Mouse (Mus musculus) limb, embryonic 12.5 days (tissue): Measurements from ENCODE around the gene Acadsb. TPM values are rescaled to one million over a fixed set of nuclear protein-coding genes. Genes with fewer than 3 reads are reported as not detected.

Experiments used
- ATAC-seq: fragments of 200-750 bp; cut with Nextera tagmentation; 2 replicates; pipeline ENCODE4 v1.8.0; 2017; ENCODE audit warnings: low read depth, moderate TSS enrichment; ENCODE audit not compliant: insufficient number of reproducible peaks, insufficient read depth, low FRiP score, low TSS enrichment
- H3K27ac ChIP-seq: fragments of 300-500 bp; sonication (generic); 2 replicates; pipeline ENCODE4 v1.5.1; 2016; ENCODE audit warnings: mild to moderate bottlenecking, moderate library complexity
- H3K27me3 ChIP-seq: fragments of 300-500 bp; sonication (generic); 2 replicates; pipeline ENCODE4 v1.6.1; 2016; ENCODE audit warnings: mild to moderate bottlenecking, moderate library complexity
- H3K36me3 ChIP-seq: fragments of 300-500 bp; sonication (generic); 2 replicates; pipeline ENCODE4 v1.6.1; 2016; ENCODE audit warnings: mild to moderate bottlenecking, moderate library complexity
- H3K4me1 ChIP-seq: fragments of 300-500 bp; sonication (generic); replicated peaks from 2 replicates; pipeline ENCODE4 v1.6.1; 2016
- H3K4me2 ChIP-seq: fragments of 300-500 bp; sonication (generic); 2 replicates; pipeline ENCODE4 v1.6.1; 2016; ENCODE audit warnings: mild to moderate bottlenecking, moderate library complexity
- H3K4me3 ChIP-seq: fragments of 300-500 bp; sonication (generic); replicated peaks from 2 replicates; pipeline ENCODE4 v1.5.1; 2016; ENCODE audit warnings: mild to moderate bottlenecking
- H3K9ac ChIP-seq: fragments of 300-500 bp; sonication (generic); replicated peaks from 2 replicates; pipeline ENCODE4 v1.6.1; 2016; ENCODE audit warnings: mild to moderate bottlenecking, moderate library complexity
- H3K9me3 ChIP-seq: fragments of 300-500 bp; sonication (generic); 2 replicates; pipeline ENCODE4 v1.6.1; 2016; ENCODE audit warnings: mild to moderate bottlenecking, moderate library complexity
- WGBS: fragments of 180-500 bp; shearing (Covaris S2); methylation state at CpG from one replicate; pipeline ENCODE4 v1.1.7; 2016; 5-methylcytosine and 5-hydroxymethylcytosine counted together
- polyA plus RNA-seq: library from polyadenylated mRNA; unstranded; fragments of >200 nt; fragmentation: Nextera tagmentation; extraction: Ambion mirVana; gene quantifications from 2 replicates; pipeline ENCODE4 v1.2.1, GENCODE M21; 2016

Gene Acadsb
- polyA plus RNA-seq, 1 experiment from 2014 or later: 83.0 TPM

DNA sequence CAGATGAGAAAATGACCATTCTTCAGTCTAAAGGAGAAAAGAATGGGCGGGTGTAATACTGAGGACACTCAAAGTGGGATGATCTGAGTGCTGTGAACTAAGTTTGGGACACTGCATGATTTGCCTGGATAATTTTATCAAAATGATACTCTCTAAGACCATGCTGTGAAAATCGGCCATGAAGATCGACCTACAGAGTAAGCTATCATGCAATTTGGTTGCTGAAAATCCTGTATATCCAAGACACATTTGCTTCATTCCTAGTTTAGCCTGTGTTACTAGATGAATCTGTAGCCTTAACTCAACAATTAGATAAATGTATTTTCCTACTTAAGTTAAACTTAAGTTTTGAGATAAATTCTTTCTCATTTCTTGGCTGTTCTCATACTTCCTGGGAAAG, 56.9 kb downstream of the Acadsb start:
- Histone ChIP-seq H3K4me2 (no peak overlapping the region), H3K36me3 (no peaks in the 10 kb centered on the region), H3K27ac (no peak overlapping the region), H3K27me3 (no peaks in the 10 kb centered on the region), H3K9me3 (peaks cover 5% of the 10 kb centered on the region), H3K4me3 (no peak overlapping the region), H3K4me1 (no peaks in the 10 kb centered on the region), H3K9ac (no peak overlapping the region)
- no peak for ATAC-seq
- WGBS: 79% methylated on average over 3 of the region's 3 CpGs

DNA sequence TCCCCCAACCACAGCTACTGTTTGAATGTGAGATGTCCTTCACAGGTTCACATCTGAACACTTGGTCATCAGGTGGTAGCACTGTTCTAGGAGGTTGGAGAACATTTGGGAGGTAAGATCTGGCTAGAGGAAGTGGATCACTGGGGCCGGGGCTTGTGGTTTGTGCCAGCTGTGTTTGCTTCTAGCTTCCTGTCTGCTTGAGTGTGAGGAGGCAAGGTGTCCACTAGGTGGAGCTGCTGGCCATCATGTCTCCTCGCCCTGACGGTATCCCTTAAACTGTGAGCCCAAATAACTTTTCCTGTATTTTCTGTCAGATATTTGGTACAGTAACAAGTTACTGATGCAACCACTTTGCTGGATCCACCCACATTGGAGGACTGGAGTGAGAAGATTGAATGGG, 59.1 kb downstream of the Acadsb start:
- no peaks in the 10 kb centered on the region for H3K36me3 ChIP-seq
- H3K27me3 ChIP-seq: no peaks in the 10 kb centered on the region
- H3K9ac ChIP-seq: no peak overlapping the region
- no peaks in the 10 kb centered on the region for H3K4me1 ChIP-seq
- no peak overlapping the region for H3K4me2 ChIP-seq
- 73% methylated on average over 3 of the region's 3 CpGs for WGBS
- no peak overlapping the region for H3K27ac ChIP-seq
- H3K4me3 ChIP-seq: no peak overlapping the region
- peaks cover 5% of the 10 kb centered on the region for H3K9me3 ChIP-seq
- no peak for ATAC-seq

DNA sequence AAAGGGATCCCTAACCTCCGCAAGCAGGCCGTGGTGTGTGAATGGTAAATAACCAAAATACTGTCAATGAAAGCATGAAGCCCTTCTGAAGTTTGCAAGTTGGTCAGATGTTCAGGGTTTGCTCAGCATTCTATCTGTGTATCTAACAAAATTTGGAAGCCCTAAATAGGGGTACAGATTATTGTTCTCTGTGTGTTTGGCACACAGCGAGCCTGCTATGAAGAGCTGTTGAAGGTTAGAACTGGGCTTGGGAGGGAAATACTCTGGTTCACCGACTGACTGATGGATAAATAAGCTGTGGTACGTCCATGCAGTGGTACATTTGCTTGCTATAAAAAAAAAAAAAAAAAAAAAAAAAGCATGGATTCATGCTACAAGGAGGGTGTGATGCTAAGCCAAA, 61.1 kb downstream of the Acadsb start:
- H3K4me1 ChIP-seq: no peaks in the 10 kb centered on the region
- 87% methylated on average over 5 of the region's 5 CpGs for WGBS
- ATAC-seq: no peak

DNA sequence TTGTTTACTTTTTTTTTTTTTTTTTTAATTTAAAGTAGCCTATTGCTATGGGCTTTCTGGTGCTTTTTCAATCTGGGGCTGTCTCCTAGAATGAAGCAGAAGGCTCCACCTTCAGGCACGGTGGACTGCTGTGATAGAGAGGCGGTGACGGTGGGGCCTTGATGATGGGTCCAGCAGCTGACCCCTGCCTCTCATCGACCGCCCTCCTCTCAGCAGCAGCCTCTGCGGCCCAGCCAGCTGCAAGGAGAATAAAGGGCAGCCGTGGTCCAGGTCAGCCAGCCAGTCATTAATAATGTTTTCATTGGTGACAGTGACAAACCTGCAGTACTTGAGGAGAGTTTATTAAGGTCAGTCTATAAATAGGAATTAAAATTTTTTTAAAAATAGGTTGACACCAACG, 66.7 kb downstream of the Acadsb start:
- WGBS: 21% methylated on average over 8 of the region's 8 CpGs
- H3K9me3 ChIP-seq: no peaks in the 10 kb centered on the region
- ATAC-seq: no peak
- H3K4me3 ChIP-seq: no peak overlapping the region
- no peak overlapping the region for H3K9ac ChIP-seq
- no peak overlapping the region for H3K4me2 ChIP-seq
- no peak overlapping the region for H3K27ac ChIP-seq
- no peaks in the 10 kb centered on the region for H3K4me1 ChIP-seq
- no peaks in the 10 kb centered on the region for H3K27me3 ChIP-seq
- H3K36me3 ChIP-seq: no peaks in the 10 kb centered on the region

More for the DNA sequence above, 61.1 kb downstream of the Acadsb start:
- no peak overlapping the region for H3K4me2 ChIP-seq
- no peaks in the 10 kb centered on the region for H3K27me3 ChIP-seq
- H3K27ac ChIP-seq: no peak overlapping the region
- H3K9ac ChIP-seq: no peak overlapping the region
- no peak overlapping the region for H3K4me3 ChIP-seq
- H3K9me3 ChIP-seq: peaks cover 5% of the 10 kb centered on the region
- no peaks in the 10 kb centered on the region for H3K36me3 ChIP-seq

DNA sequence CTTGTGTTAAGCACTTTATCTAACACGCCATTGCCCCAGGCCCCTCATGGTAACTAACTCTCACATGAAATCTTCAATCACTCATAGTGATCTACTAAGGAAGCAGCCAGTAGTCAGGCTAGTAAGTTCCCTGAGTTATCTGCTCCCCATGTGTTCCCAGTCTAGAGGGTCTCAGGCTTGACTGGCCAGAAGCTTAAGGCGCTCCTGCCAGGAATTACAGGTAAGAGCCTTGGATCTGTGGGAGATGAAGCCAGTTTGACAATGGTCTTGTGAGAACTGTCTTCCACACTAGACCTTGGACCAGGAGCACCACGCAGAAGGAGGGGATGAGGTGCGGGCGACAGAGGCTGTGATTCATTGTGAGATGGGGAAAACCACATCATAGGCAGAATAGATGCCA, 68.0 kb downstream of the Acadsb start:
- Histone ChIP-seq H3K4me2 (no peak overlapping the region), H3K27ac (no peak overlapping the region), H3K9me3 (no peaks in the 10 kb centered on the region), H3K9ac (no peak overlapping the region), H3K27me3 (no peaks in the 10 kb centered on the region), H3K4me3 (no peak overlapping the region), H3K36me3 (no peaks in the 10 kb centered on the region), H3K4me1 (no peaks in the 10 kb centered on the region)
- ATAC-seq: no peak
- 91% methylated on average over 5 of the region's 5 CpGs for WGBS

Other genes with a start within 250 kb of the Acadsb start
- not detected in 2 replicates for gene 5430419D17Rik, start 236.2 kb upstream of the Acadsb start, polyA plus RNA-seq
- gene Cuzd1, start 88.3 kb upstream of the Acadsb start, polyA plus RNA-seq: not detected in 2 replicates
- gene Fam24b, start 81.1 kb upstream of the Acadsb start, polyA plus RNA-seq: not detected in 2 replicates
- gene Fam24a, start 76.7 kb upstream of the Acadsb start, polyA plus RNA-seq: not detected in 2 replicates
- gene 2310057M21Rik, start 47.8 kb upstream of the Acadsb start, polyA plus RNA-seq: 21.1 and 23.8 TPM in 2 replicates
- 72.5 and 79.4 TPM in 2 replicates for gene Pstk, start 39.5 kb upstream of the Acadsb start, polyA plus RNA-seq
- gene Ikzf5, start 80 bp upstream of the Acadsb start, polyA plus RNA-seq: 18.0 and 19.3 TPM in 2 replicates
- not detected in 2 replicates for gene Hmx3, start 132.3 kb downstream of the Acadsb start, polyA plus RNA-seq
- not detected in 2 replicates for gene Hmx2, start 138.2 kb downstream of the Acadsb start, polyA plus RNA-seq
- gene Bub3, start 149.6 kb downstream of the Acadsb start, polyA plus RNA-seq: 250 and 258 TPM in 2 replicates